Mouse (Mus musculus) c-Kit-positive CD71-negative TER-119-negative erythroid progenitor cells, embryonic 14.5 days (primary cell): ENCODE measurements around the gene Hmgcs1.
"Not testable (repeated sequence)": the region's sequence is repeated elsewhere in the genome, so short reads cannot be mapped to it uniquely, and the experiment has no call there.

Experiments
- DNase-seq: peaks from one replicate; pipeline ENCODE4 v3.0.0-alpha.2; 2013; ENCODE audit warnings: low read depth

Hmgcs1 gene

GRCm38 (mm10) chr13:119706278-119706880 lies 16.2 kb downstream of the Hmgcs1 start:
- DNase-seq = not testable (repeated sequence)

- no peak for DNase-seq
Observed at GRCm38 (mm10) chr13:119706953-119707352, 16.8 kb downstream of the Hmgcs1 start.

DNA sequence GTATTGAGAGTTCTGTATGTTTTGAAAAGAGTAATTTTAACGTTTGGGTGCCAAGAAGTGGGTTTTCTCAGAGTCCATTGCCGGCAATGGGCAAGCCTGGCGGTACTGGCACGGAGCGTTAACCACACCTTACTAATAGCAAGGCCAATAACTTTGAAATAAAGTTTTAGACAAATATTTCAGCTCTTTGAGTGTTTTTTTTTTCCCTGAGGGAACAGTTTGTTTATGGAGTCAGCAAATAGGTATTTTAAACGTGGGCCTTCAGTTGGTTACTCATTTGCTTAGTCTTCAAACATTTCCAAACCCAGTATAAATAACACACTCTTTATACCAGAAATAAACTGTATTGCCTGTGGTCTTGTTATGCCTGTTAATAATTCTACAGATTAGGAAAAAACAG lies 17.7 kb downstream of the Hmgcs1 start:
- no peak for DNase-seq

- DNase-seq = no peak
Observed at GRCm38 (mm10) chr13:119708941-119709340, 18.8 kb downstream of the Hmgcs1 start.

DNA sequence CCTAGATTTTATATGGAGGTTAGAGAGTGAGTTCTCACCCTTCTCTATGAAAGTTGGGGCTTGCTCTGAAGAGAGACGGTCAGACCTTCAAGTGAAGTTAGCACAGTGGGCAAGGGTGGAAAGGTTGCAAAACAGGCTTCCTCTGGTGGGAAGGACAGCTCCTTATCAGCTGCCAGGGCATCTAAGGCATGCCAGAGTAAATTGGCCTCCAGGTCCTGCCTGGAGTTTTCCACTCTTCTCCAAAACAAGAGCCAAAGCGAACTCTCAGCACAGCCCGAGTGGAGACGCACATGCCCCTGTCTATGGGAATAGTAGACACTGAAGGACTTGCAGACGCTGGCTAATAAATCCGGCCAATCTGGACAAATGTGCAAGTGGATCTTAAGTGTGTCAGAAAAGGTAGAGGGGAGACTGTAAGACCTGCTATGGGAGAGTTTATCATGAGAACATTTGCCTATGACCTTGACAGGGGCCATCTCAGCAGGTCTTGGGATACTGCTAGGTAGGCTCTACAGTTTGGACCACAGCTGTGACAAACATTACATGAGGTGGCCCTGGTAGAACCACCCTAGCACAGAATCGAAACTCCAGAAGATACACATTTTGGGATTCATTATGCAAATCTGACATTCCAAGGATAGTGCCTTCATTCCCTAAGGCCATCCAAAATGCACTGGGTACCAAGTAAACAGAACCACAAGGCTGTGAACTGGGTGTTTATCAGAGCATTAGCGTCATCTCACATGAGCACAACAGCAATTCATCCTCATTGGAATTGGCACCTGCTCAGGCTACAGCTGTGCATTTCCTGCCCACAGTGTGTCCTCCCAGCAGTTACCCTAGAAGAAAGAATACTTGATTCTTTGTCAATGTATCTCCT lies 19.4 kb downstream of the Hmgcs1 start:
- no peak for DNase-seq

DNA sequence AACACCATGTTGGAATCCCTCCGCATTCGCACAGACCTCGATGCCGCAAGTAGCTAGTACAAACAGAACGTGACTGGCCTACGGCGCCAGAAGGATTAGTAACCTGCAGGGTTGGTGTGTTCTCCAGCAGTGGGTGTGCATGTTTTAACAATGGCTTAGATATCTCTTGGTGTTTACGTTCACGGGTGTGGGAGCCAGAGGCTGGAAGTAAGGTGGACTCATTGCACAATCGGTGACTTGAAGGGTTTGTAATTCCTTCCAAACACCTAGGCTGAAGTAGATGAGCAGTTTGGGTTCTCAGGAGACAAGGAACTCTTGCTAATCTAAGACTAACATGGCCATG lies 20.1 kb downstream of the Hmgcs1 start:
- DNase-seq = no peak

DNA sequence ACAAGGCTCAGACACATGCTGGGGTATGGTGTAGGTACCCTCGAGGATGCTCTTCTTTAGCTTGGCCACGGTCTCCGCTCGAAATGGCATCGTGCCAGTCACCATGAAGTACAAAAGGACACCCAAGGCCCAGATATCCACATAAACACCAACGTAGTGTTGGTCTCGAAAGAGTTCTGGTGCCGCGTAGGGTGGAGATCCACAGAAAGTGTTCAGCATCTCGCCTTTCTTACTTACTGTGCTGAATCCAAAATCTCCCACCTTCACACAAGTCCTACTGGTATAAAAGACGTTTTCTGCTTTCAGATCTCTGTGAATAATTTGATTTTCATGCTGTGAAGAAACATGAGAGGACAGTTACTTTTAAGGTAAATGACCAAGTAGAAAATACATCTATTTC lies 22.3 kb downstream of the Hmgcs1 start:
- no peak for DNase-seq

- DNase-seq = no peak
Observed at GRCm38 (mm10) chr13:119713107-119713787, 23.1 kb downstream of the Hmgcs1 start.

GRCm38 (mm10) chr13:119713821-119714220 lies 23.6 kb downstream of the Hmgcs1 start:
- DNase-seq = no peak

GRCm38 (mm10) chr13:119716105-119716504 lies 25.9 kb downstream of the Hmgcs1 start:
- no peak for DNase-seq

DNA sequence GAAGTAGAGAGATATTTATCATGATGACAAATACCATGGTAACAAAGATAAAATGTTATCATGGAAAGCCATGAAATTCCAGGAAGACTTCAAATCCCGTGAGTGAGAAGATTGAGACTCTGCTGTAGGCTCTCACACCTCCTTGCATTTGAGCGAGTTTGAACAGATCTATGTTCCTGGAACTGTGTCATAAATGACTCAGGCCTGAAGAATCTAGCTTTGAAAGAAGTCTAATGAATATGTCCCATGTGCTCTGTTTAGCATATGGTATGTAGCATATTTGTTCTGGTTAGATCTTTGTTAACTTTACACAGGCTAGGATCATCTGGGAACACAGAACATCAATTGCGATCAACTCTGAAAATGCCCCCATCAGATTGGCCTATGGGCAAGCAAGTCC lies 32.3 kb downstream of the Hmgcs1 start:
- DNase-seq = no peak

GRCm38 (mm10) chr13:119723368-119723767 lies 33.2 kb downstream of the Hmgcs1 start:
- DNase-seq = no peak

GRCm38 (mm10) chr13:119724541-119724940 lies 34.4 kb downstream of the Hmgcs1 start:
- no peak for DNase-seq

DNA sequence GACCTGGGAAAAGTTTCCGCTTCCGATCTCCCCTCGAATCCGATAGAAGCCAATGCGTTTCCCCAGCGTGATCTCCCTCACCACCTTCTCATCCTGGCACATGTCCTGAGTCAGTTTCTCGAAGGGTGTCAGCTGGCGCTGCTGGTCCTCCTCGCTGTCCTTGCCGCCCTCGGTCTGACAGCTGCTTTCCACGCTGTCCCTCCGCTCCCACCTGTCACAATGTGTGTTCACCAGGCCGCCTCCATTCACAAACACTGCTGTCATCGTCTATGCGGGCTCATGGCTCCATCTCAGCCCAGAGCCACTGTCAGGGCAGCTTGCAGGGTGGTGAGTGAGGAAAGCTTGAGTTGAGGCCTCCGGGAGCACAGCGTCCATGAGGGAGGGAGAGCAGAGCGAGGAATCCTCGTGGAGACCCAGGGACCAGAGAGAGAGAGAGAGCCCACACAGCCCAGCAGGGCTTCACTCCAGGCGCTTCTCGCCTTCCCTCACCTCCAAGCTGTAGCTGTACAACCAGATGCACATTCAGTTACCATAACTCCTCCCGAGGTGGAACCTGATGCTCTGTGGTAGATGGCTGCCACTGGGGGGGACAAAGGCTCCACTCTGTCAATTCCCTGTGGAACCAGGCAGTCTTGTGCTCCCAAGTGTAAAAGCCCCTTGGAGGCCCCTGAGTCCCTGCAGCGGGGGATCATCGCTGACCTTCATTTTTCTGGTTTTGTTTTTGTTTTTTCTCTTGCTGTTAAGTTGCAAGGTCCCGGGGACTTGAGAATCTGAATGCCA lies 37.6 kb downstream of the Hmgcs1 start:
- DNase-seq = no peak

DNA sequence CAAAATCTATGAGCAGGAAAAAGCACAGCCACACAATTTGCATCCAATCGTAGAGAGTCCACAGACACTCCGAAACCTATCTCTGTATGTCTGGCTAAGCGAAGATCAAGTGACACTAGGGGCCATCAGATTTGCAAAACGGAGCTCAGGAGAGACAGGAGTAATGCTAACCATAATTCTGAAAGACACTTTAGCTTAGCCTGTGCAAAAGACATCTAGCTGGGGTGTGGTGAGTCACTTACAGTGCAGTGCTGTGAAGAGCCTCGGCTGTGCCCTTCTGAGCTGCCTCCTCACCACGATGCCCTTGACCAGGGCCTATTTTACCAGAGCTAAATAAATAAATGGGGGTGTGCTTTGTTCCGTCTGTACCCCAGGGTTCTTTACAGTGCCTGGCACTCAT lies 39.2 kb downstream of the Hmgcs1 start:
- DNase-seq = no peak

DNA sequence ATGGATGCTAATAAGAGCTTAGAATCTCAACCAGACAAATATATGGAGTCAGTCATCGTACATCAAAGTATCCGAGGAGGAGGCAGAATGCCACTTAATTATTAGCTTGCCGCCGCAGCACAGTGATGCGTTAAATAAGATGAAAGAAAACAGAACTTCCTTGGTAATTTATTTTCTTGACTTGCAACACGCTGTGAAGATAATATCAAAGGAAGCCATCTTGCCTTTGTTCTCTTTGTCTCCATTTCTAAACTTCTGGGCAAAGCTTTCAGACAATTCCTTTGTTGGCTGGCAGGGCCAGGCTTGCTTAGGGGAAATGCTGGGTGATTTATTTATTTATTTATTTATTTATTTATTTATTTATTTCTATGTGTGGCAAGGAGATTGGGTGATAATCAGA lies 41.3 kb downstream of the Hmgcs1 start:
- no peak for DNase-seq

DNA sequence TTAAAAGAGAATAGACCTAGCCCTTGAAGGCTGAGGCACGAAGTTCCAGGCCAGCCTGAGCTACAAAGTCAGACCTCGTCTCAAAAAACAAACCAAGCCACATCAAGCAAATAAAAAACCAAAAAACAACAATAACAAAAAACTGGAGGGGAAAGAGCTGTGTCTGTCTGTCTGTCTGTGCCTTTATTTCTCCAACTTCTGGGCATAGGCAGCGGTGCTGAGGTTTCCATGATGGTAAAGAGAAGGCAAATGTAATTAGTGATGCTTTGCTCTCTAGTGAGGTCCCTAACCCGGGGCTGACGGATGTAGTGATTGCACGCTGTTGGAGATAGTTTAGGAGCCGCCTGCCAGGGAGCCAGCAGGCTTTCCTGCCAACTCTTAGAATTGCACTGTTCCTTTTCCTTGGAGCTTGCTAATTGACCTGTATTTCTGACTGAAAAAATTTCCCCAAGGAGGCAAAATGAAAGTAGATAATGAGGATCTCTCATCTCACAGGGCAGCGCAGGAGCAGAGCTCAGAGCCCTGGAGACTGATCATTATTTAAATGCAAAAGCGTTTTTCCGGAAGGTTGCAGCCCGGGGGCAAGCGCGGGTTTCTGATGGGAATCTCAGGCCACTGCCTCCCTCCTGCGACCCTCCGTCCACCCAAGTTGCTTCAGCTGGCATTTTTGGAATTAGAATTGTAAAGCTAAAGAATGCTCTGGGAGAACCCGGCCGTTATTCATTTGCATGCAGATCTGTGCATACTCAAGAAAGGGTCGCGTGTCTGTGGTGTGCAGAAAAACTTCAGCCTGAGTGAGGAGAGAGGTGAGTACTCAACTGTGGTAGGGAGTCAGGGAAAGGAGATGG lies 51.4 kb downstream of the Hmgcs1 start:
- no peak for DNase-seq

DNA sequence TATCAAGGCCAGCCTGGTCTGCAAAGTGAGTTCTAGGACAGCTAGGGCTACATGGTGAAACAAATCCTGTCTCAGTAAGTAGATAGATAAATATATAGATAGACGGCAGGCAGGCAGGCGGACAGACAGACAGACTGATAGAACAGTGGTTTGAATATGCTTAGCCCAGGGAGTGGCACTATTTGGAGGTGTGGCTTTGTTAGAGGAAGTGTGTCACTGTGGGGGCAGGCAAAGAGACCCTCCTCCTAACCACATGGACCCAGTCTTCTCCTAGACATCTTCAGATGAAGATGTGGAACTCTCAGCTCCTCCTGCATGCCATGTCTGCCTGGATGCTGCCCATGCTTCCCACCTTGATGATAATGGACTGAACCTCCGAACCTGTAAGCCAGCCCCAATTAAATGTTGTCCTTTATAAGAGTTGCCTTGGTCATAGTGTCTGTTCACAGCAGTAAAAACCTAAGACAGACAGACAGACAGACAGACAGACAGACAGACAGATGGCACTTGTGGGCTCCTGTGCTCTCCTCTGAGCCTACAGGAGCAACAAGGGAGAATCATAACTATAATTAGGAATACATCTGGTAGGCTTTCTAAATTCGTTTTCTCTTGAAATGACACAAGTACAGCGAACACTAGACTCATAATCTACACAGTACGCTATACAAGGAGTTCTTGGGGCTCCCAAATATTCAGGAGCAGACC lies 52.7 kb downstream of the Hmgcs1 start:
- DNase-seq = no peak

DNA sequence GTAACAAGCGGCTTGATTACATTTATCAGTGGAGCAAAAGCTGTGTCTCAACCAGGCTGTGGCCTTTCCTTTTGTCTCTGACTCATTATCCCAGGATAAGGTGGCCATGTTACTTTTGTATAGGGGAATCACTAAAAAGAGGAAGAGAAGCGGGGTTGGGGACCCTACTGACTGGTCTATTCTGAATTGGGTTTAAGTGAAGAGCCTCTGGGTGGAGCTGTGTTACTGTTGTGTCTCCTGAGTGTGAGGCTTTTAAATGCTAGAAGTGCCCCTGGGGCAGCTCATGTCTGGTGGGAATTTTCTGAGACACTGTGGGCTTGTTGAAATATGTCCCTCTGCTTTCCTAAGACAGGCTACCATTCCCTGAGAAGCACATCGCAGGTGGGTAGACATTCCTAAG lies 53.3 kb downstream of the Hmgcs1 start:
- no peak for DNase-seq

DNA sequence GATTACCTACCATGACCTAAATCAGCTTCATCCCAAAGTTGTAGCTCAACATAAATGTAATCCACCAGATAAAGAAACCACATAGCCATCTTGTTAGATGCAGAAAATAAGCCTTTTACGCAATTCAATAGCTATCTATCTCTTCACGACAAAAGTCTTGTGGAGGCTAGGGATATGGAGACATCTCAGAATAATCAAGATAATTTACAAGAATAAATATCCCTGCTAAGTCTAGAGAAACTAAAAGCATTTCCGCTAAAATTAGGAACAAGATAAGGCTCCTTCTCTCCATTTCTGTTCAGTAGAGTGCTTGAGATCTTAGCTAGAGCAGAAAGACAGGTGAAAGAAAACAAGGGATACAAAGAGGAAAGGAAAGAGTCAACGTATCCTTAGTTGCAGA lies 56.8 kb downstream of the Hmgcs1 start:
- no peak for DNase-seq
